8 mouse cellular contexts compared by ENCODE assay signal in genomic region chr4:130252441-130253157, GRCm38 (mm10). TPM values are rescaled to one million over a fixed set of nuclear protein-coding genes. Genes with fewer than 3 reads are reported as not detected.
DNase-seq lines count a peak whose midpoint lies in the region; ATAC-seq and TF ChIP-seq lines count a peak whose summit lies in the region.
"Had no signal": no experiment of that assay in that cellular context is flagged by ENCODE, and none has a peak within 500 bp of the region (broad histone marks: within the 10 kb centered on the region; RNA-seq: fewer than 3 reads in every experiment).

No protein-coding gene starts in this region.

- DNase-seq in midbrain, postnatal 0 days (ENCODE audit: low spot score), result no peak
- peak; percentile 85 for DNase-seq in adrenal gland, postnatal 14 days
- no peak for DNase-seq in gastrocnemius, adult 18-20 months (ENCODE audit: low spot score)
- no peak for DNase-seq in frontal cortex, postnatal 25 days (ENCODE audit: low spot score in 2 of 2)

- no peak for TF ChIP-seq CTCF in midbrain, postnatal 0 days (IDR thresholded peaks at IDR 0.05)

- ATAC-seq in midbrain, embryonic 13.5 days, result peak; percentile 58; the same call in 1 of the 2 replicates
- ATAC-seq in midbrain, postnatal 0 days (ENCODE audit: low FRiP score), result no peak
- peak; percentile 81 for ATAC-seq in intestine, embryonic 16.5 days
- ATAC-seq in stomach, embryonic 15.5 days (ENCODE audit: insufficient read depth, low FRiP score, low read depth), result peak; percentile 92

- H3K4me1 ChIP-seq in midbrain, embryonic 13.5 days (replicated peaks), result no peaks in the 10 kb centered on the region
- H3K4me1 ChIP-seq in midbrain, postnatal 0 days (ENCODE audit: insufficient read depth, low read length), result no peaks in the 10 kb centered on the region
- H3K4me1 ChIP-seq in intestine, embryonic 16.5 days (ENCODE audit: control insufficient read depth, insufficient read depth, low read length), result 0 out of 2 replicates have a peak, but pooled peaks cover 7% of the 10 kb centered on the region
- no peaks in the 10 kb centered on the region for H3K4me1 ChIP-seq in stomach, embryonic 15.5 days
- H3K4me1 ChIP-seq: neural tube, embryonic 13.5 days had no signal

- H3K27me3 ChIP-seq in midbrain, embryonic 13.5 days, result no peaks in the 10 kb centered on the region
- H3K27me3 ChIP-seq in midbrain, postnatal 0 days (ENCODE audit: insufficient read depth, low read length), result no peaks in the 10 kb centered on the region
- H3K27me3 ChIP-seq in intestine, embryonic 16.5 days (replicated peaks; ENCODE audit: control insufficient read depth, insufficient read depth, low read length), result no peaks in the 10 kb centered on the region
- H3K27me3 ChIP-seq in stomach, embryonic 15.5 days (replicated peaks), result no peaks in the 10 kb centered on the region
- H3K27me3 ChIP-seq: neural tube, embryonic 13.5 days had no signal

- no peak overlapping the region for H3K4me3 ChIP-seq in midbrain, embryonic 13.5 days (replicated peaks)
- H3K4me3 ChIP-seq in midbrain, postnatal 0 days (ENCODE audit: low read depth, low read length), result no peak overlapping the region
- H3K4me3 ChIP-seq in intestine, embryonic 16.5 days (ENCODE audit: low read length), result no peak overlapping the region
- no peak overlapping the region for H3K4me3 ChIP-seq in stomach, embryonic 15.5 days (replicated peaks)
- H3K4me3 ChIP-seq: neural tube, embryonic 13.5 days had no signal

- no peaks in the 10 kb centered on the region for H3K9me3 ChIP-seq in midbrain, embryonic 13.5 days
- H3K9me3 ChIP-seq in midbrain, postnatal 0 days (ENCODE audit: low read length), result no peaks in the 10 kb centered on the region
- no peaks in the 10 kb centered on the region for H3K9me3 ChIP-seq in intestine, embryonic 16.5 days (ENCODE audit: control insufficient read depth, low read length)
- H3K9me3 ChIP-seq in stomach, embryonic 15.5 days, result no peaks in the 10 kb centered on the region
- H3K9me3 ChIP-seq: neural tube, embryonic 13.5 days had no signal

- H3K9ac ChIP-seq in midbrain, embryonic 13.5 days (replicated peaks), result no peak overlapping the region
- H3K9ac ChIP-seq in midbrain, postnatal 0 days (replicated peaks; ENCODE audit: low read length, poor library complexity, severe bottlenecking), result no peak overlapping the region
- no peak overlapping the region for H3K9ac ChIP-seq in intestine, embryonic 16.5 days (ENCODE audit: low read depth, low read length)
- no peak overlapping the region for H3K9ac ChIP-seq in stomach, embryonic 15.5 days
- H3K9ac ChIP-seq: neural tube, embryonic 13.5 days had no signal

- WGBS in midbrain, embryonic 13.5 days, result 64% methylated on average over 8 of the region's 8 CpGs
- WGBS in midbrain, postnatal 0 days, result 72% methylated on average over 8 of the region's 8 CpGs
- 60% methylated on average over 8 of the region's 8 CpGs for WGBS in intestine, embryonic 16.5 days
- 63% methylated on average over 8 of the region's 8 CpGs for WGBS in stomach, embryonic 15.5 days

- H3K4me2 ChIP-seq in midbrain, embryonic 13.5 days (replicated peaks), result no peak overlapping the region
- no peak overlapping the region for H3K4me2 ChIP-seq in midbrain, postnatal 0 days (ENCODE audit: low read depth, low read length, poor library complexity, severe bottlenecking)
- H3K4me2 ChIP-seq in intestine, embryonic 16.5 days (ENCODE audit: low read depth, low read length), result no peak overlapping the region
- no peak overlapping the region for H3K4me2 ChIP-seq in stomach, embryonic 15.5 days
- H3K4me2 ChIP-seq: neural tube, embryonic 13.5 days had no signal

- H3K36me3 ChIP-seq in midbrain, embryonic 13.5 days, result peaks cover 70% of the 10 kb centered on the region
- peaks cover 14% of the 10 kb centered on the region; the same call in 1 of the 2 replicates for H3K36me3 ChIP-seq in midbrain, postnatal 0 days (ENCODE audit: insufficient read depth, low read length)
- H3K36me3 ChIP-seq in intestine, embryonic 16.5 days (ENCODE audit: control insufficient read depth, insufficient read depth, low read length), result no peaks in the 10 kb centered on the region
- no peaks in the 10 kb centered on the region for H3K36me3 ChIP-seq in stomach, embryonic 15.5 days

- no peak overlapping the region for H3K27ac ChIP-seq in midbrain, embryonic 13.5 days
- H3K27ac ChIP-seq in midbrain, postnatal 0 days (ENCODE audit: low read depth, low read length), result no peak overlapping the region
- H3K27ac ChIP-seq in intestine, embryonic 16.5 days (ENCODE audit: low read length), result no peak overlapping the region
- no peak overlapping the region for H3K27ac ChIP-seq in stomach, embryonic 15.5 days
- H3K27ac ChIP-seq: neural tube, embryonic 13.5 days had no signal

RNA-seq across cellular contexts. Expression of gene Serinc2, which starts 26.4 kb away (rescaled TPM):
- polyA plus RNA-seq in midbrain, embryonic 13.5 days (2015; fragmentation: Nextera tagmentation; extraction: Ambion mirVana), result 67.2 and 70.8 TPM in 2 replicates
- total RNA-seq in midbrain, postnatal 0 days (2014; rRNA removed), result 12.6 and 13.5 TPM in 2 replicates
- polyA plus RNA-seq in midbrain, postnatal 0 days (2015; fragmentation: Nextera tagmentation; extraction: Ambion mirVana), result 11.1 and 12.3 TPM in 2 replicates
- total RNA-seq in adrenal gland, postnatal 14 days (2021), result 0.98 and 2.2 TPM in 2 replicates
- 20.6 and 22.8 TPM in 2 replicates for polyA plus RNA-seq in intestine, embryonic 16.5 days (2015; fragmentation: Nextera tagmentation; extraction: Ambion mirVana)
- 34.0 and 34.5 TPM in 2 replicates for polyA plus RNA-seq in stomach, embryonic 15.5 days (2015; fragmentation: Nextera tagmentation; extraction: Ambion mirVana)
- 10 to 100 TPM; 71.7 to 80.8 TPM for total RNA-seq in gastrocnemius, adult 18-20 months (2021)

RNA-seq across cellular contexts. Expression of gene Gm853, which starts 30.4 kb away (rescaled TPM):
- 0.24 TPM in 1 of 2 replicates, not detected in the other for polyA plus RNA-seq in midbrain, embryonic 13.5 days (2015; fragmentation: Nextera tagmentation; extraction: Ambion mirVana)
- total RNA-seq in midbrain, postnatal 0 days (2014; rRNA removed), result 0.49 TPM in 1 of 2 replicates, not detected in the other
- polyA plus RNA-seq in midbrain, postnatal 0 days (2015; fragmentation: Nextera tagmentation; extraction: Ambion mirVana), result not detected in 2 replicates
- not detected in 2 replicates for total RNA-seq in adrenal gland, postnatal 14 days (2021)
- polyA plus RNA-seq in intestine, embryonic 16.5 days (2015; fragmentation: Nextera tagmentation; extraction: Ambion mirVana), result not detected in 2 replicates
- not detected in 2 replicates for polyA plus RNA-seq in stomach, embryonic 15.5 days (2015; fragmentation: Nextera tagmentation; extraction: Ambion mirVana)
- total RNA-seq in gastrocnemius, adult 18-20 months (2021), result not detected
- polyA plus RNA-seq: neural tube, embryonic 13.5 days had no signal

RNA-seq across cellular contexts. Expression of gene Fabp3, which starts 55.8 kb away (rescaled TPM):
- polyA plus RNA-seq in midbrain, embryonic 13.5 days (2015; fragmentation: Nextera tagmentation; extraction: Ambion mirVana), result 103 and 116 TPM in 2 replicates
- 143 and 179 TPM in 2 replicates for total RNA-seq in midbrain, postnatal 0 days (2014; rRNA removed)
- 394 and 409 TPM in 2 replicates for polyA plus RNA-seq in midbrain, postnatal 0 days (2015; fragmentation: Nextera tagmentation; extraction: Ambion mirVana)
- 185 and 345 TPM in 2 replicates for total RNA-seq in adrenal gland, postnatal 14 days (2021)
- polyA plus RNA-seq in intestine, embryonic 16.5 days (2015; fragmentation: Nextera tagmentation; extraction: Ambion mirVana), result 4.0 and 4.5 TPM in 2 replicates
- 7.4 and 7.7 TPM in 2 replicates for polyA plus RNA-seq in stomach, embryonic 15.5 days (2015; fragmentation: Nextera tagmentation; extraction: Ambion mirVana)
- 1,000 to 10,000 TPM in 1 of 2 experiments, 100 to 1,000 TPM in 1; 614 to 1,203 TPM for total RNA-seq in gastrocnemius, adult 18-20 months (2021)

RNA-seq across cellular contexts. Expression of gene Gm10570, which starts 55.9 kb away (rescaled TPM):
- 0.58 and 0.59 TPM in 2 replicates for polyA plus RNA-seq in midbrain, embryonic 13.5 days (2015; fragmentation: Nextera tagmentation; extraction: Ambion mirVana)
- 2.1 TPM in 1 of 2 replicates, not detected in the other for total RNA-seq in midbrain, postnatal 0 days (2014; rRNA removed)
- polyA plus RNA-seq in midbrain, postnatal 0 days (2015; fragmentation: Nextera tagmentation; extraction: Ambion mirVana), result 1.5 and 1.9 TPM in 2 replicates
- 1.5 TPM in 1 of 2 replicates, not detected in the other for total RNA-seq in adrenal gland, postnatal 14 days (2021)
- not detected in 2 replicates for polyA plus RNA-seq in intestine, embryonic 16.5 days (2015; fragmentation: Nextera tagmentation; extraction: Ambion mirVana)
- polyA plus RNA-seq in stomach, embryonic 15.5 days (2015; fragmentation: Nextera tagmentation; extraction: Ambion mirVana), result 0.57 TPM in 1 of 2 replicates, not detected in the other
- under 1 TPM in 1 of 2 experiments, not detected in 1; 0.66 TPM for total RNA-seq in gastrocnemius, adult 18-20 months (2021)

Comparison
In these comparisons a context has a peak if more than half of its experiments do, and no peak if none do; other contexts are left out.
1. RNA of gene Fabp3, which starts 55.8 kb away (polyA plus RNA-seq): 394 to 409 TPM in midbrain, postnatal 0 days and 103 to 116 TPM in midbrain, embryonic 13.5 days; 7.4 to 7.7 TPM in stomach, embryonic 15.5 days and 4.0 to 4.5 TPM in intestine, embryonic 16.5 days; every median in the first group is over 10 times any median in the second.